Mouse (Mus musculus) testis, adult 2 months (tissue): Measurements from ENCODE around the gene Gm20662. TPM values are rescaled to one million over a fixed set of nuclear protein-coding genes. Genes with fewer than 3 reads are reported as not detected.
A peak's percentile ranks its signal among the peaks of the same experiment; 100 is the strongest.

Experiments used
- H3K27ac ChIP-seq: fragments of 200-500 bp; 2 replicates; pipeline ENCODE4 v1.5.1; 2012; ENCODE audit warnings: low read depth, low read length; ENCODE audit not compliant: control insufficient read depth, insufficient read depth
- H3K27me3 ChIP-seq: fragments of 200-500 bp; 2 replicates; pipeline ENCODE4 v1.6.1; 2012; ENCODE audit warnings: mild to moderate bottlenecking, low read length, moderate library complexity; ENCODE audit not compliant: control insufficient read depth, insufficient read depth
- H3K36me3 ChIP-seq: fragments of 200-500 bp; 2 replicates; pipeline ENCODE4 v1.6.1; 2012; ENCODE audit warnings: mild to moderate bottlenecking, low read length; ENCODE audit not compliant: control insufficient read depth, insufficient read depth
- H3K4me1 ChIP-seq: fragments of 200-500 bp; 2 replicates; pipeline ENCODE4 v1.6.1; 2012; ENCODE audit warnings: low read length; ENCODE audit not compliant: control insufficient read depth, insufficient read depth
- H3K4me3 ChIP-seq: fragments of 200-500 bp; 2 replicates; pipeline ENCODE4 v1.5.1; 2012; ENCODE audit warnings: low read depth, mild to moderate bottlenecking, low read length, moderate library complexity, mixed read lengths; ENCODE audit not compliant: control insufficient read depth
- CTCF ChIP-seq: fragments of 200-500 bp; IDR thresholded peaks from 2 replicates; pipeline ENCODE4 v1.5.1; 2012; ENCODE audit warnings: low read depth, mild to moderate bottlenecking, inconsistent platforms, low read length, moderate library complexity; ENCODE audit not compliant: control insufficient read depth, insufficient read depth, insufficient replicate concordance
- POLR2A ChIP-seq: fragments of 200-500 bp; IDR thresholded peaks from 2 replicates; pipeline ENCODE4 v1.6.1; 2012; ENCODE audit warnings: low read depth, mild to moderate bottlenecking, inconsistent platforms, low read length, moderate library complexity; ENCODE audit not compliant: control insufficient read depth
- polyA plus RNA-seq: library from polyadenylated mRNA; depleted of rRNA; stranded (reverse); fragments of >200 nt; gene quantifications from 2 replicates; pipeline ENCODE4 v1.2.3, GENCODE M21; 2012

The Gm20662 gene
- polyA plus RNA-seq, 1 experiment, result 282 TPM

DNA sequence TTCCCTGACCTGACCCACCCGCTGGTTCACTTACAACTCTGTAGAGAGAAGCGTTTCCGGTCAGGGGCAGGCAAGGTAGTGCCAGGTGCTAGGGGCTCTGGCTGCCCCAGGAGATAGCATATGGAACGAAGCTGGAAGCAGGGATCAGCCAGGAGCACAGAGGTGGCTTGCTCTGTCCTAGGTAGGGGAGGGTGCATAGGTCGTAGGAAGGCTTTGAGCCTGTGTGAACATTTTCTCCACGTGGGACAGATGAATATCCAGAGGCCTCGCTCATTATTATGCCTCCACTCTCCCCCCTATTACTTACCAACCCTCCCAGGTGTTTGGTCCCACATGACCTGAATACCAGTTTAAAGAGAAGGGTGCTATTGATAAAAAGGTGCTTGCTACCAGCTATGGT, 56.3 kb downstream of the Gm20662 start:
- Histone ChIP-seq H3K27me3 (no peaks in the 10 kb centered on the region), H3K36me3 (no peaks in the 10 kb centered on the region; the same call in 1 of the 2 replicates), H3K4me1 (peaks cover 6% of the 10 kb centered on the region), H3K4me3 (no peak overlapping the region), H3K27ac (no peak overlapping the region)
- no peak for TF ChIP-seq CTCF
- no peak for TF ChIP-seq POLR2A

DNA sequence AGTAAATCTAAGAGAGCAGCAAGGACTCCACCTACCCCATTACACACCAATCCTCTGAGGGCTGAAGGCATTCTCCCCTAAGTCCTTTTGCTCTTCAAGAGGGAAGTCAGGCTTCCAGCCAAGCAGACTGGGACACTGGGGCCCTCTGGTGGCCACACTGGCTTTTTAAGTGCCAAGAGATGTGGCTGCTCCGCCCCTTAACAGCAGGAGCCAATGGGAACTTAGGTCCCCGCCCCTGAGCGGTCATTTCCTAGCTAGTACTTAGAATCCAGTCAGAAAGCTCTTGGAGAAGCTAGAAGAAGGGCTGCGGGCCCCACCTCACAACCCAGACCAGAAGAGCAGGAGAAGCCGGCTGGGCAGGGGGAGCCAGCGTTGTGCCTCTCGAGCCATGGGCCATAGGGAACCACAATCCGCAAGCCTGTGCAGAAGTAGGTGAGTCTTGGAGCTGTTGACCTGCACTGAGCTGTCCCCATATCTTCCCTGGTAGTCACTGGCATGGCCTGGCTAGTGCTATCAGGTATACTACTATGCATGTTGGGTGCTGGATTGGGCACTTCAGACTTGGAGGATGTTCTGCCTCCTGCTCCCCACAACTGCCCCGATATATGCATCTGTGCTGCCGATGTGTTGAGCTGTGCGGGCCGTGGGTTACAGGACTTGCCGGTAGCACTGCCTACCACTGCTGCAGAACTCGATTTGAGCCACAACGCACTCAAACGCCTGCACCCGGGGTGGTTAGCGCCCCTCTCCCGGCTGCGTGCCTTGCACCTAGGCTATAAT, 56.9 kb downstream of the Gm20662 start, which contains the start of gene Amigo3:
TSS of gene Amigo3 (plus strand) at position 275 of the 780 bp plus-strand sequence.
- H3K4me3 ChIP-seq, result no peak within 1 kb of the TSS
- no peaks in the 10 kb centered on the region; the same call in 1 of the 2 replicates for H3K36me3 ChIP-seq
- no peak within 1 kb of the TSS for H3K27ac ChIP-seq
- H3K4me1 ChIP-seq, result peaks cover 6% of the 10 kb centered on the region
- H3K27me3 ChIP-seq, result no peaks in the 10 kb centered on the region
- TF ChIP-seq POLR2A (no peak), CTCF (peak; percentile 64)

DNA sequence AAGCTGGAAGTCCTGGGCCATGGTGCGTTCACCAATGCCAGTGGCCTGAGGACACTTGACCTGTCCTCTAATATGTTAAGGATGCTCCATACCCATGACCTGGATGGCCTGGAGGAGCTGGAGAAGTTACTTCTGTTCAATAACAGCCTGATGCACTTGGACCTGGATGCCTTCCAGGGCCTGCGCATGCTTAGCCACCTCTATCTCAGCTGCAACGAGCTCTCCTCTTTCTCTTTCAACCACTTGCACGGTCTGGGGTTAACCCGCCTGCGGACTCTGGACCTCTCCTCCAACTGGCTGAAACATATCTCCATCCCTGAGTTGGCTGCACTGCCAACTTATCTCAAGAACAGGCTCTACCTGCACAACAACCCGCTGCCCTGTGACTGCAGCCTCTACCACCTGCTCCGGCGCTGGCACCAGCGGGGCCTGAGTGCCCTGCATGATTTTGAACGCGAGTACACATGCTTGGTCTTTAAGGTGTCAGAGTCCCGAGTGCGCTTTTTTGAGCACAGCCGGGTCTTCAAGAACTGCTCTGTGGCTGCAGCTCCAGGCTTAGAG, 57.6 kb downstream of the Gm20662 start:
- peaks cover 6% of the 10 kb centered on the region for H3K4me1 ChIP-seq
- no peak for TF ChIP-seq POLR2A
- no peaks in the 10 kb centered on the region; the same call in 1 of the 2 replicates for H3K36me3 ChIP-seq
- H3K27ac ChIP-seq, result no peak overlapping the region
- H3K27me3 ChIP-seq, result no peaks in the 10 kb centered on the region
- H3K4me3 ChIP-seq, result no peak overlapping the region

DNA sequence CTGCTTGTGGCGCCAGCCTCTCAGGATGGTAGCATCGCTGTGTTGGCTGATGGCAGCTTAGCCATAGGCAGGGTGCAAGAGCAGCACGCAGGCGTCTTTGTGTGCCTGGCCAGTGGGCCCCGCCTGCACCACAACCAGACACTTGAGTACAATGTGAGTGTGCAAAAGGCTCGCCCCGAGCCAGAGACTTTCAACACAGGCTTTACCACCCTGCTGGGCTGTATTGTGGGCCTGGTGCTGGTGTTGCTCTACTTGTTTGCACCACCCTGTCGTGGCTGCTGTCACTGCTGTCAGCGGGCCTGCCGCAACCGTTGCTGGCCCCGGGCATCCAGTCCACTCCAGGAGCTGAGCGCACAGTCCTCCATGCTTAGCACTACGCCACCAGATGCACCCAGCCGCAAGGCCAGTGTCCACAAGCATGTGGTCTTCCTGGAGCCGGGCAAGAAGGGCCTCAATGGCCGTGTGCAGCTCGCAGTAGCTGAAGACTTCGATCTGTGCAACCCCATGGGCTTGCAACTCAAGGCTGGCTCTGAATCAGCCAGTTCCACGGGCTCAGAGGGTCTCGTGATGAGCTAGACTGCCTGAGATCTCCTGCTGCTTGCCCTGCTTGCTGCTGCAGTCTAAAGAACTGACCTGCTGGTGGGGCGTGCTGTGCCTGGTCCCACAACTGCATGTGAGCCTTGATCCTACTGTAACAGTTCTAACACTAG, 58.3 kb downstream of the Gm20662 start:
- H3K36me3 ChIP-seq, result no peaks in the 10 kb centered on the region; the same call in 1 of the 2 replicates
- no peak overlapping the region for H3K4me3 ChIP-seq
- no peak overlapping the region for H3K27ac ChIP-seq
- no peaks in the 10 kb centered on the region for H3K27me3 ChIP-seq
- TF ChIP-seq POLR2A, result no peak
- no peak for TF ChIP-seq CTCF
- peaks cover 5% of the 10 kb centered on the region for H3K4me1 ChIP-seq

DNA sequence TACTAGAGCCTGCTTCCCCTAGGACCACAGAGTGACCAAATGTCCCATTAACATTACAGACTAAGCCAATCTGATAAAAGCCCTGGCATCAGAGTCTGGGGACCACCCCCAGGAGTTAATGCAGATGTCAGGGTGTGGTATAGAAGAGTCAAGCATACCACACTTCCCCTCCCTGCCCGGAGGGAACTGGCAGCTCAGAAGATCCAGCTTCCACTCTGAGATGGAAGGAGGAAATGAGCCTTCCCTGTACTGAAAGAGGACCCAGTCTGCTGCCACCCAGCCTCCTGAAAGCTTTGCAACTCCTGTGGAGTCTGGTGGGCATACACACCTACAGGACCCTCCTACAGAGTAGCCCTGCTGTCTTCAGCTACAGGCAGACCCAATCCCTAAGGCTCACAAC, 58.9 kb downstream of the Gm20662 start:
- TF ChIP-seq CTCF (no peak), POLR2A (no peak)
- peaks cover 3% of the 10 kb centered on the region for H3K4me1 ChIP-seq
- H3K36me3 ChIP-seq, result no peaks in the 10 kb centered on the region; the same call in 1 of the 2 replicates

DNA sequence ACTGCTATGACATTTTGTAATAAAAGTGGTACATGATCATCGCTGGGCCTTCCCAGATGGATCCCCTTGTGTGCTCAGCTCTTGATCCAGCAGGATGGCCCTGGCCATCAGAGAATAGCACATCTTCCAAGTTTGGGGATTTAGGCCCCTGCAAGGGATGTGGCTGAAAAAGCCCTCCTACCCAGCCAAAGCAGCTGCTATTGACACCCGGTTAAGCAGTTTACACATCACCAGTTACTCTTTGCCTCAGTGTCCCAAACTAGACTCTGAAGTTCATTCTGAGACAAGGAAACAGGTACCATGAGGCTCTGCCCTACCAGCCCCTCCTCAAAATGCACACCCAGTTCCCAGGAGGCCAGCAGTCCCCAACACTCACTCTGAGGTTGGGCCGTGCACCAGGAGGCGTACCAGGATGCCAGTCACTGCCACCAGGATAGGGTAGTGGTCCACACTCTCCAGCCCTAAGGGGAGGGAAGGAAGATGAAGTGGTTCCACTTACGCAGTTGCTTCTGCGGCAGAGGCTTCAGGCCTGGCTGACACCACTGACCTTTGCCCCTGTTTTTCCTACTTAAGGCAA, 59.6 kb downstream of the Gm20662 start:
- H3K4me1 ChIP-seq, result peaks cover 3% of the 10 kb centered on the region
- TF ChIP-seq POLR2A (no peak), CTCF (no peak)
- H3K27ac ChIP-seq, result no peak overlapping the region
- H3K4me3 ChIP-seq, result no peak overlapping the region
- H3K36me3 ChIP-seq, result no peaks in the 10 kb centered on the region; the same call in 1 of the 2 replicates
- no peaks in the 10 kb centered on the region for H3K27me3 ChIP-seq

More for the DNA sequence above, 58.9 kb downstream of the Gm20662 start:
- H3K27me3 ChIP-seq, result no peaks in the 10 kb centered on the region
- H3K27ac ChIP-seq, result no peak overlapping the region
- H3K4me3 ChIP-seq, result no peak overlapping the region
